ENCODE assay signal across 8 mouse cellular contexts in genomic region chr8:124862321-124863162, GRCm38 (mm10). TPM values are rescaled to one million over a fixed set of nuclear protein-coding genes. Genes with fewer than 3 reads are reported as not detected.
DNase-seq lines count a peak whose midpoint lies in the region; ATAC-seq and TF ChIP-seq lines count a peak whose summit lies in the region.

TSS of gene Gnpat (plus strand) at chr8:124863033.
TSS of gene 2810004N23Rik (minus strand) at chr8:124863120.

- intact Hi-C loops in heart, postnatal 10 days (cut with DNase I), result no loop called here

- peaks cover 79% of the 10 kb centered on the region for H3K4me1 ChIP-seq in E14TG2a.4 (replicated peaks; ENCODE audit: low read depth, low read length)
- H3K4me1 ChIP-seq in forebrain, embryonic 13.5 days, result peaks cover 22% of the 10 kb centered on the region
- peaks cover 29% of the 10 kb centered on the region for H3K4me1 ChIP-seq in liver, postnatal 0 days (ENCODE audit: insufficient read depth)
- peaks cover 10% of the 10 kb centered on the region for H3K4me1 ChIP-seq in neural tube, embryonic 14.5 days (ENCODE audit: control insufficient read depth, insufficient read depth, low read length)

- peak within 1 kb of the TSS; percentile 84 for H3K4me2 ChIP-seq in forebrain, embryonic 13.5 days
- H3K4me2 ChIP-seq in liver, postnatal 0 days (ENCODE audit: low read depth, low read length), result peak within 1 kb of the TSS; percentile 89
- H3K4me2 ChIP-seq in neural tube, embryonic 14.5 days (ENCODE audit: low read depth, low read length), result peak within 1 kb of the TSS; percentile 84

- DNase-seq in c-Kit-positive CD71-positive TER-119-positive erythroid progenitor cells, embryonic 14.5 days (ENCODE audit: low spot score), result peak; percentile 78
- peak; percentile 96 to 97 for DNase-seq in heart, postnatal 10 days
- peak; percentile 60 for DNase-seq in large intestine, adult 2 months (ENCODE audit: low read depth, low spot score)
- DNase-seq in liver, postnatal 0 days, result peak; percentile 93
- DNase-seq in testis, postnatal 10 days (ENCODE audit: low spot score), result peak; percentile 96

- ATAC-seq in forebrain, embryonic 13.5 days, result peak; percentile 99
- ATAC-seq in liver, postnatal 0 days, result peak; percentile 96
- ATAC-seq in neural tube, embryonic 14.5 days (ENCODE audit: low read depth), result peak; percentile 98

- no peaks in the 10 kb centered on the region for H3K27me3 ChIP-seq in E14TG2a.4 (ENCODE audit: insufficient read depth, low read length)
- no peaks in the 10 kb centered on the region for H3K27me3 ChIP-seq in forebrain, embryonic 13.5 days
- H3K27me3 ChIP-seq in liver, postnatal 0 days (ENCODE audit: insufficient read depth, low read length), result no peaks in the 10 kb centered on the region
- no peaks in the 10 kb centered on the region for H3K27me3 ChIP-seq in neural tube, embryonic 14.5 days (ENCODE audit: control insufficient read depth, insufficient read depth, low read length)

- peak within 1 kb of the TSS; percentile 96 for H3K9ac ChIP-seq in forebrain, embryonic 13.5 days
- peak within 1 kb of the TSS; percentile 97 for H3K9ac ChIP-seq in liver, postnatal 0 days (replicated peaks)
- peak within 1 kb of the TSS; percentile 91 for H3K9ac ChIP-seq in neural tube, embryonic 14.5 days (replicated peaks; ENCODE audit: low read depth, low read length)

- peak within 1 kb of the TSS; percentile 88 for H3K27ac ChIP-seq in forebrain, embryonic 13.5 days
- H3K27ac ChIP-seq in liver, postnatal 0 days (ENCODE audit: low read depth), result peak within 1 kb of the TSS; percentile 94
- peak within 1 kb of the TSS; percentile 88 for H3K27ac ChIP-seq in neural tube, embryonic 14.5 days (ENCODE audit: low read depth, low read length)

- no peak for TF ChIP-seq EP300 in liver, postnatal 0 days (IDR thresholded peaks at IDR 0.05; ENCODE audit: low read depth)

- no peak for TF ChIP-seq CTCF in E14TG2a.4 (conservative IDR thresholded peaks at IDR 0.05; ENCODE audit: low read length)
- no peak for TF ChIP-seq CTCF in liver, postnatal 0 days (IDR thresholded peaks at IDR 0.05; ENCODE audit: low read depth)

- 1% methylated on average over 55 of the region's 55 CpGs for WGBS in forebrain, embryonic 13.5 days
- WGBS in large intestine, adult 2 months, result under 1% methylated on average over 55 of the region's 55 CpGs
- WGBS in liver, postnatal 0 days (ENCODE audit: insufficient replicate concordance), result under 1% methylated on average over 54 of the region's 55 CpGs
- 2% methylated on average over 43 of the region's 55 CpGs for WGBS in neural tube, embryonic 14.5 days

- H3K4me3 ChIP-seq in E14TG2a.4 (replicated peaks; ENCODE audit: low read length), result peak within 1 kb of the TSS; percentile 99
- peak within 1 kb of the TSS; percentile 97 for H3K4me3 ChIP-seq in forebrain, embryonic 13.5 days
- peak within 1 kb of the TSS; percentile 95 for H3K4me3 ChIP-seq in liver, postnatal 0 days (ENCODE audit: low read depth, low read length)
- H3K4me3 ChIP-seq in neural tube, embryonic 14.5 days (ENCODE audit: low read depth, low read length), result peak within 1 kb of the TSS; percentile 92

- H3K36me3 ChIP-seq in E14TG2a.4 (ENCODE audit: insufficient read depth, low read length), result peaks cover 70% of the 10 kb centered on the region
- H3K36me3 ChIP-seq in forebrain, embryonic 13.5 days (ENCODE audit: poor library complexity, severe bottlenecking), result peaks cover 43% of the 10 kb centered on the region
- peaks cover 18% of the 10 kb centered on the region for H3K36me3 ChIP-seq in liver, postnatal 0 days (replicated peaks; ENCODE audit: insufficient read depth, low read length)
- H3K36me3 ChIP-seq in neural tube, embryonic 14.5 days (ENCODE audit: control insufficient read depth, insufficient read depth, low read length), result peaks cover 10% of the 10 kb centered on the region; the same call in 1 of the 2 replicates

- no peaks in the 10 kb centered on the region for H3K9me3 ChIP-seq in E14TG2a.4 (ENCODE audit: low read length)
- no peaks in the 10 kb centered on the region for H3K9me3 ChIP-seq in forebrain, embryonic 13.5 days (replicated peaks)
- no peaks in the 10 kb centered on the region for H3K9me3 ChIP-seq in liver, postnatal 0 days (ENCODE audit: low read length)
- H3K9me3 ChIP-seq in neural tube, embryonic 14.5 days (ENCODE audit: control insufficient read depth, low read length), result no peaks in the 10 kb centered on the region

RNA-seq across cellular contexts. Expression of gene Gnpat, which starts in this region (rescaled TPM):
- polyA plus RNA-seq in forebrain, embryonic 13.5 days (2015; fragmentation: Nextera tagmentation; extraction: Ambion mirVana), result 100 and 110 TPM in 2 replicates
- total RNA-seq in heart, postnatal 10 days (2021), result 100 to 1,000 TPM; 128 to 129 TPM
- 35.5 and 37.8 TPM in 2 replicates for polyA plus RNA-seq in large intestine, adult 2 months (2012; rRNA removed)
- 20.9 and 24.2 TPM in 2 replicates for polyA plus RNA-seq in liver, postnatal 0 days (2015; fragmentation: Nextera tagmentation; extraction: Ambion mirVana)
- 75.2 and 85.6 TPM in 2 replicates for polyA plus RNA-seq in neural tube, embryonic 14.5 days (2014; fragmentation: Nextera tagmentation; extraction: Ambion mirVana)

RNA-seq across cellular contexts. Expression of gene 2810004N23Rik, which starts in this region (rescaled TPM):
- polyA plus RNA-seq in forebrain, embryonic 13.5 days (2015; fragmentation: Nextera tagmentation; extraction: Ambion mirVana), result 48.0 and 48.3 TPM in 2 replicates
- total RNA-seq in heart, postnatal 10 days (2021), result 10 to 100 TPM; 40.6 to 43.8 TPM
- polyA plus RNA-seq in large intestine, adult 2 months (2012; rRNA removed), result 8.6 and 9.2 TPM in 2 replicates
- 16.8 and 17.6 TPM in 2 replicates for polyA plus RNA-seq in liver, postnatal 0 days (2015; fragmentation: Nextera tagmentation; extraction: Ambion mirVana)
- 16.2 and 19.7 TPM in 2 replicates for polyA plus RNA-seq in neural tube, embryonic 14.5 days (2014; fragmentation: Nextera tagmentation; extraction: Ambion mirVana)

Comparison
In these comparisons a context has a peak if more than half of its experiments do, and no peak if none do; other contexts are left out.
1. Peak in every context shown above with its lines: DNase-seq, ATAC-seq, H3K4me3 ChIP-seq and H3K27ac ChIP-seq.